Mouse (Mus musculus) megakaryocyte, adult 5-6 weeks (primary cell): ENCODE results near the gene Lhx1. TPM values are rescaled to one million over a fixed set of nuclear protein-coding genes. Genes with fewer than 3 reads are reported as not detected.

Experiments used
- ATAC-seq: 2 replicates; pipeline ENCODE4 v1.8.0; 2016; ENCODE audit warnings: mild to moderate bottlenecking, inconsistent platforms; ENCODE audit not compliant: poor library complexity, severe bottlenecking
- total RNA-seq, 2 experiments: library from RNA; stranded (forward) in 1 of 2; stranded (reverse) in 1 of 2; fragments of 153-499, 151-499 nt in 1 of 2; fragments of 221-1000, 200-1000 nt in 1 of 2; gene quantifications; 2 replicates each; pipeline versions ENCODE4 v1.2.3 to v1.2.4; 2015 to 2017

Gene Lhx1
- total RNA-seq (2015) (0.31 and 0.73 TPM in 2 replicates), total RNA-seq (2017) (0.53 TPM in 1 of 2 replicates, not detected in the other)

- no peak for ATAC-seq
Observed at GRCm38 (mm10) chr11:84525421-84526274, at the start of gene Lhx1. Lhx1 (minus strand) TSS chr11:84525535.

GRCm38 (mm10) chr11:84574834-84575233 lies 49.5 kb upstream of the Lhx1 start:
- no peak for ATAC-seq

- no peak for ATAC-seq
Observed at GRCm38 (mm10) chr11:84573637-84574036, 48.3 kb upstream of the Lhx1 start.

GRCm38 (mm10) chr11:84570812-84571211 lies 45.5 kb upstream of the Lhx1 start:
- ATAC-seq = no peak

- no peak for ATAC-seq
Observed at GRCm38 (mm10) chr11:84570392-84570791, 45.1 kb upstream of the Lhx1 start.

GRCm38 (mm10) chr11:84569052-84569751 lies 43.9 kb upstream of the Lhx1 start:
- no peak for ATAC-seq

- ATAC-seq = no peak
Observed at GRCm38 (mm10) chr11:84568482-84568881, 43.1 kb upstream of the Lhx1 start.

- no peak for ATAC-seq
Observed at GRCm38 (mm10) chr11:84566691-84567090, 41.4 kb upstream of the Lhx1 start.

GRCm38 (mm10) chr11:84565224-84565623 lies 39.9 kb upstream of the Lhx1 start:
- no peak for ATAC-seq

- no peak for ATAC-seq
Observed at GRCm38 (mm10) chr11:84563360-84563759, 38.0 kb upstream of the Lhx1 start.

- no peak for ATAC-seq
Observed at GRCm38 (mm10) chr11:84562758-84563347, 37.5 kb upstream of the Lhx1 start.

GRCm38 (mm10) chr11:84561546-84561945 lies 36.2 kb upstream of the Lhx1 start:
- no peak for ATAC-seq

GRCm38 (mm10) chr11:84553821-84554450 lies 28.6 kb upstream of the Lhx1 start:
- no peak for ATAC-seq

GRCm38 (mm10) chr11:84551296-84551695 lies 26.0 kb upstream of the Lhx1 start:
- no peak for ATAC-seq

GRCm38 (mm10) chr11:84549258-84549791 lies 24.0 kb upstream of the Lhx1 start:
- ATAC-seq = no peak

- no peak for ATAC-seq
Observed at GRCm38 (mm10) chr11:84548293-84548692, 23.0 kb upstream of the Lhx1 start.

GRCm38 (mm10) chr11:84539981-84540380 lies 14.6 kb upstream of the Lhx1 start:
- ATAC-seq = no peak

- no peak for ATAC-seq
Observed at GRCm38 (mm10) chr11:84529797-84530703, 4.7 kb upstream of the Lhx1 start.

GRCm38 (mm10) chr11:84529143-84529755 lies 3.9 kb upstream of the Lhx1 start:
- no peak for ATAC-seq
